9 mouse cellular contexts compared by ENCODE assay signal in the genomic region with DNA sequence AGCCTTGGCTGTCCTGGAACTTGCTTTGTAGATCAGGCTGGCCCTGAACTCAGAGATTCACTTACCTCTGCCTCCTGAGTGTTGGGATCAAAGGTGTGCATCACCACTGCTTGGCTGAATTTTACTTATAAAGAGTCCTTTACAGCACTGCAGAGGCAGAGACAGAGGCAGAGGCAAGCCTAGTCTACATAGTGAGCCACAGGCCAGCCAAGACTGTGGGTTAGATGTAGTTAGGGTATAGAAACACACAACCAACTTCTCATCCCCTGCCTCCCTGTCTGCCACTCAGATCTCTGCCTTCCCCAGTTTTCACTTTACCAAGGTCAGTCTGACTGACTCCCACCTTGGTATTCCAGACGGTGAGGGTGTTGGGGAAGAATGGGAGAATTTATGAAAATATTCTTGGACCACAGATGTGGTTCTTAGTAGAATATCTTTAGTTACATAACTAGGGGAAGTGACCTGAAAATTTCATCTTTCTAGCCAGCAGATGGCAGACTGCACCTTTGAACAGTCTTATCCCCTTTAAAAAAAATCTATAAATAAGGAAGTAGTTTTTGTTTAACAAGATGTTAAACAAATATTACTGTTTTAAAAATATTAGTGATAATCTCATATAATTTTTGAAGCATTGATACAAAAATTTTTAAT.
DNase-seq lines count a peak whose midpoint lies in the region; ATAC-seq and TF ChIP-seq lines count a peak whose summit lies in the region.
"Had no signal": no experiment of that assay in that cellular context is flagged by ENCODE, and none has a peak within 500 bp of the region (broad histone marks: within the 10 kb centered on the region; RNA-seq: fewer than 3 reads in every experiment).

No protein-coding gene starts in this region.

- 85% methylated on average over 1 of the region's 1 CpGs for WGBS in midbrain, embryonic 14.5 days
- 81% methylated on average over 1 of the region's 1 CpGs for WGBS in midbrain, embryonic 13.5 days
- 75% methylated on average over 1 of the region's 1 CpGs for WGBS in intestine, postnatal 0 days

- no peaks in the 10 kb centered on the region for H3K4me1 ChIP-seq in midbrain, embryonic 14.5 days (ENCODE audit: control insufficient read depth, insufficient read depth, low read length)
- 0 out of 2 replicates have a peak, but pooled peaks cover 6% of the 10 kb centered on the region for H3K4me1 ChIP-seq in midbrain, embryonic 13.5 days (replicated peaks)
- no peaks in the 10 kb centered on the region for H3K4me1 ChIP-seq in intestine, postnatal 0 days (replicated peaks; ENCODE audit: control insufficient read depth, insufficient read depth, low read length)

- H3K9me3 ChIP-seq in midbrain, embryonic 14.5 days (ENCODE audit: control insufficient read depth, low read length), result no peaks in the 10 kb centered on the region
- H3K9me3 ChIP-seq in midbrain, embryonic 13.5 days, result no peaks in the 10 kb centered on the region
- no peaks in the 10 kb centered on the region for H3K9me3 ChIP-seq in intestine, postnatal 0 days (ENCODE audit: control insufficient read depth)
- H3K9me3 ChIP-seq: midbrain, embryonic 12.5 days had no signal

- H3K27ac ChIP-seq in midbrain, embryonic 14.5 days (replicated peaks; ENCODE audit: low read depth, low read length), result no peak overlapping the region
- H3K27ac ChIP-seq in midbrain, embryonic 13.5 days, result no peak overlapping the region
- no peak overlapping the region for H3K27ac ChIP-seq in intestine, postnatal 0 days (ENCODE audit: low read depth, low read length)
- H3K27ac ChIP-seq: midbrain, embryonic 12.5 days had no signal

- H3K36me3 ChIP-seq in midbrain, embryonic 14.5 days (ENCODE audit: control insufficient read depth, insufficient read depth, low read length), result no peaks in the 10 kb centered on the region
- no peaks in the 10 kb centered on the region for H3K36me3 ChIP-seq in midbrain, embryonic 13.5 days
- H3K36me3 ChIP-seq in intestine, postnatal 0 days (ENCODE audit: control insufficient read depth, insufficient read depth), result no peaks in the 10 kb centered on the region
- H3K36me3 ChIP-seq: midbrain, embryonic 12.5 days had no signal

- H3K4me2 ChIP-seq in midbrain, embryonic 14.5 days (ENCODE audit: low read length), result no peak overlapping the region
- H3K4me2 ChIP-seq in midbrain, embryonic 13.5 days (replicated peaks), result no peak overlapping the region
- no peak overlapping the region for H3K4me2 ChIP-seq in intestine, postnatal 0 days (replicated peaks; ENCODE audit: low read depth)
- H3K4me2 ChIP-seq: midbrain, embryonic 12.5 days had no signal

- no peak for DNase-seq in frontal cortex, postnatal 14 days (ENCODE audit: low spot score in 2 of 2)
- DNase-seq in midbrain, embryonic 14.5 days, result peak; percentile 78
- DNase-seq in brain, adult 2 months (ENCODE audit: low read depth, low spot score), result peak; percentile 89
- peak; percentile 69 for DNase-seq in telencephalon, adult 2 months (ENCODE audit: low read depth, low spot score)
- DNase-seq in gastrocnemius, postnatal 4 days (ENCODE audit: low spot score in 2 of 2), result no peak

- H3K9ac ChIP-seq in midbrain, embryonic 14.5 days (replicated peaks; ENCODE audit: low read length), result no peak overlapping the region
- H3K9ac ChIP-seq in midbrain, embryonic 13.5 days (replicated peaks), result no peak overlapping the region
- no peak overlapping the region for H3K9ac ChIP-seq in intestine, postnatal 0 days (ENCODE audit: low read depth, low read length)
- H3K9ac ChIP-seq: midbrain, embryonic 12.5 days had no signal

- peak; percentile 51; the same call in 1 of the 2 replicates for ATAC-seq in frontal cortex, adult (ENCODE audit: low TSS enrichment)
- no peak for ATAC-seq in midbrain, embryonic 14.5 days (ENCODE audit: low FRiP score, low TSS enrichment)
- no peak for ATAC-seq in midbrain, embryonic 13.5 days
- ATAC-seq in intestine, postnatal 0 days, result no peak

- peak; percentile 72 for TF ChIP-seq CTCF in intestine, postnatal 0 days (IDR thresholded peaks at IDR 0.05; ENCODE audit: low read depth)

- no peaks in the 10 kb centered on the region for H3K27me3 ChIP-seq in midbrain, embryonic 14.5 days (ENCODE audit: control insufficient read depth, insufficient read depth, low read length)
- H3K27me3 ChIP-seq in midbrain, embryonic 13.5 days, result no peaks in the 10 kb centered on the region
- H3K27me3 ChIP-seq in intestine, postnatal 0 days (replicated peaks; ENCODE audit: control insufficient read depth, insufficient read depth, low read length), result no peaks in the 10 kb centered on the region
- H3K27me3 ChIP-seq: midbrain, embryonic 12.5 days had no signal

- no peak overlapping the region for H3K4me3 ChIP-seq in midbrain, embryonic 14.5 days (replicated peaks; ENCODE audit: low read depth, low read length)
- no peak overlapping the region for H3K4me3 ChIP-seq in midbrain, embryonic 13.5 days (replicated peaks)
- H3K4me3 ChIP-seq in intestine, postnatal 0 days (ENCODE audit: low read depth, low read length), result no peak overlapping the region
- H3K4me3 ChIP-seq: midbrain, embryonic 12.5 days had no signal

Comparison
In these comparisons a context has a peak if more than half of its experiments do, and no peak if none do; other contexts are left out.
1. DNase-seq: peak in midbrain, embryonic 14.5 days (single experiment), brain, adult 2 months (single experiment) and telencephalon, adult 2 months (single experiment); none in frontal cortex, postnatal 14 days (0 of 2) and gastrocnemius, postnatal 4 days (0 of 2).